Mouse (Mus musculus): ENCODE measurements around the gene Cypt4. TPM values are rescaled to one million over a fixed set of nuclear protein-coding genes. Genes with fewer than 3 reads are reported as not detected.
"Not testable (repeated sequence)": the region's sequence is repeated elsewhere in the genome, so short reads cannot be mapped to it uniquely, and the experiment has no call there.

Cypt4 gene
- not detected in 2 replicates for polyA plus RNA-seq (2014; fragmentation: Nextera tagmentation; extraction: Ambion mirVana)

GRCm38 (mm10) chr9:24624896-24625295 lies at the start of gene Cypt4:
Cypt4 (plus strand) TSS chr9:24625196.
- Histone ChIP-seq H3K9ac (ENCODE audit: low read depth, low read length) (no peak within 1 kb of the TSS), H3K4me2 (replicated peaks; ENCODE audit: low read depth, low read length) (no peak within 1 kb of the TSS), H3K4me1 (replicated peaks; ENCODE audit: control insufficient read depth, insufficient read depth, low read length) (no peaks in the 10 kb centered on the region), H3K4me3 (ENCODE audit: low read depth, low read length) (no peak within 1 kb of the TSS), H3K27ac (ENCODE audit: low read depth, low read length) (no peak within 1 kb of the TSS), H3K9me3 (ENCODE audit: control insufficient read depth, low read length) (no peaks in the 10 kb centered on the region), H3K27me3 (ENCODE audit: control insufficient read depth, insufficient read depth, low read length) (no peaks in the 10 kb centered on the region), H3K36me3 (ENCODE audit: control insufficient read depth, insufficient read depth, low read length) (no peaks in the 10 kb centered on the region)
- ATAC-seq (ENCODE audit: low FRiP score) (no peak), DNase-seq (ENCODE audit: low spot score) (no peak)
- 98% methylated on average over 5 of the region's 5 CpGs for WGBS

DNA sequence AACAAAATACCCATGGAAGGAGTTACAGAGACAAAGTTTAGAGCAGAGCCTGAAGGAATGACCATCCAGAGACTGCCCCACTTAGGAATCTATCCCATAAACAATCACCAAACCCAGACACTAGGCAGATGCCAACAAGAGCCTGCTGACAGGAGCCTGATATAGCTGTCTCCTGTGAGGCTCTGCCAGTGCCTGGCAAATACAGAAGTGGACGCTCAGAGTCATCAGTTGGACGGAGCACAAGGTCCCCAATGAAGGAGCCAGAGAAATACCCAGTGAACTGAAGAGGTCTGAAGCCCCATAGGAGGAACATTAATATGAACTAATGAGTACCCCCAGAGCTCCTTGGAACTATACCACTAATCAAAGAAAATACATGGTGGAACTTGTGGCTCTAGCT lies 12.3 kb downstream of the Cypt4 start:
- not testable (repeated sequence) for ATAC-seq (ENCODE audit: low FRiP score); H3K27ac ChIP-seq (ENCODE audit: low read depth, low read length); H3K4me2 ChIP-seq (replicated peaks; ENCODE audit: low read depth, low read length); H3K27me3 ChIP-seq (ENCODE audit: control insufficient read depth, insufficient read depth, low read length); H3K4me3 ChIP-seq (ENCODE audit: low read depth, low read length); H3K4me1 ChIP-seq (replicated peaks; ENCODE audit: control insufficient read depth, insufficient read depth, low read length); H3K9me3 ChIP-seq (ENCODE audit: control insufficient read depth, low read length); DNase-seq (ENCODE audit: low spot score); H3K9ac ChIP-seq (ENCODE audit: low read depth, low read length); H3K36me3 ChIP-seq (ENCODE audit: control insufficient read depth, insufficient read depth, low read length)
- 90% methylated on average over 2 of the region's 2 CpGs for WGBS

Other genes starting within 250 kb of the Cypt4 start
- 14.7 and 14.8 TPM in 2 replicates for gene Dpy19l1, start 122.1 kb upstream of the Cypt4 start, polyA plus RNA-seq (2014; fragmentation: Nextera tagmentation; extraction: Ambion mirVana)
- 0.57 and 0.62 TPM in 2 replicates for gene Dpy19l2, start 71.1 kb downstream of the Cypt4 start, polyA plus RNA-seq (2014; fragmentation: Nextera tagmentation; extraction: Ambion mirVana)
- 1.7 and 4.3 TPM in 2 replicates for gene Tbx20, start 149.1 kb downstream of the Cypt4 start, polyA plus RNA-seq (2014; fragmentation: Nextera tagmentation; extraction: Ambion mirVana)

Measured in hindbrain, embryonic 11.5 days (tissue).